Mouse (Mus musculus) gastrocnemius, adult 18-20 months (tissue): ENCODE results near the gene Zfp109. TPM values are rescaled to one million over a fixed set of nuclear protein-coding genes. Genes with fewer than 3 reads are reported as not detected.
"Not testable (repeated sequence)": the region's sequence is repeated elsewhere in the genome, so short reads cannot be mapped to it uniquely, and the experiment has no call there.

ENCODE experiments used
- DNase-seq: peaks from one replicate; pipeline ENCODE4 v3.0.0; 2021; ENCODE audit warnings: low spot score
- long read RNA-seq, 2 experiments: library from polyadenylated mRNA; stranded (forward); transcript quantifications; one replicate each; pipeline ENCODE4 v2.0.0; 2021
- total RNA-seq, 2 experiments: library from RNA; stranded (reverse); gene quantifications; 2 replicates each; pipeline ENCODE4 v1.2.3; 2021

Zfp109 gene
- 1 to 10 TPM; 2.4 to 2.6 TPM for total RNA-seq
- long read RNA-seq, experiment 1, partial matches to known transcripts = 0 of 2 reads
- long read RNA-seq, experiment 1, other reads (novel, unspliced or antisense) = 1 of 2 reads
- long read RNA-seq, experiment 2 = 0 reads

DNA sequence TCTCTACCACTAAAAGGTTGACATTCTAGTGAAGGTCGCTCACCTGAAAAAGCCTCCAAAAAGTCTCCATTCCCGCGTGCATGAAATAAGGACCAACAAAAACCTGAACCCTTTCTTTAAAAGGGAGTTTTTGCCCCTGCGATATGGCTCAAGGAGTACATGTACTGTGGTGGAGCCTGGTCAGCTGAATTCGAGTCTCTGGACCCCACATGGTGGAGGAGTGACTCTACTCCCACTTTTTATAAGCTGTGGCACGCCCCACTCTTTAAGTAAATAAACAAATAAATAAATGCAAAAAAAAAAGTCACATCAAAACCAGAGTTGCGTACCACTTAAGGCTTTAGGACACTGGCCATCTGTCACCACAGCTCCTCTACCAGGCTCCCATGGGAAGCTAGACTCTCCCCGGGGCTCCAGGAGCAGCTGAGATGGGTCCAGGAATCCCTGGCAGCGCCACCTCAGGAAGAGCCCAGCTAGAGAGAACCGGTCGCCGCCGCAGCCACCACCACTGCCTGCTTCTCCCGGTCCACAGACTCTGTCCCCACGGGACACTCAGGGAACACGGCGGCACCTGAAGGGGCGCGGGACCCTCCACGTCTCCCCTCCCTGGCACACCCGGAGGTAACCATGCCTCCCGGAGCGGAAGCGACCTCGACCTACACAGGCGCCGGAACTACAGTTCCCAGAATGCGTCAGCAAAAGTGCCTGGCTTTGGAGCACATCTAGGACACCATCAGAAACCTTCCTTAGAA is at the start of gene Zfp109:
Zfp109 (minus strand) TSS at position 521 of the 752 bp plus-strand sequence.
- peak; percentile 59 for DNase-seq

DNA sequence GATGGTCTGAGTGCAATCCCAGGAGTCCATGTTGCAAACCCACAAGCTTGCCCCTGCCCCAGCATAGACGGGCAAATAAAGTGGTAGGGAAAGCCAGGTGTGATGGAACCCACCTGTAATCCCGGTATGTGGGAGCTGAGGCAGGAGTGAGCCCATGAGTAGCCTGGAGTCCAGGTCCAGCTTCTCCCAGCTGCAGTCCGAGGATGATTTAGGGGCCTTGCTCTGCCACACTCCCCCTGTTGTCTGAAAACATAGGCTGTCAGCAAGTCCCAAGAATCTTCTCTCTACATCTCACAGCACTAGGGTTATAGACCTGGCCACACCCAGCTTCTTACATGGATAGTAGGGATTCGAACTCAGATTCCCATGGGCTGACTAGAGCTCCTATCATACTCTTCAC is 49.6 kb upstream of the Zfp109 start:
- DNase-seq = no peak

DNA sequence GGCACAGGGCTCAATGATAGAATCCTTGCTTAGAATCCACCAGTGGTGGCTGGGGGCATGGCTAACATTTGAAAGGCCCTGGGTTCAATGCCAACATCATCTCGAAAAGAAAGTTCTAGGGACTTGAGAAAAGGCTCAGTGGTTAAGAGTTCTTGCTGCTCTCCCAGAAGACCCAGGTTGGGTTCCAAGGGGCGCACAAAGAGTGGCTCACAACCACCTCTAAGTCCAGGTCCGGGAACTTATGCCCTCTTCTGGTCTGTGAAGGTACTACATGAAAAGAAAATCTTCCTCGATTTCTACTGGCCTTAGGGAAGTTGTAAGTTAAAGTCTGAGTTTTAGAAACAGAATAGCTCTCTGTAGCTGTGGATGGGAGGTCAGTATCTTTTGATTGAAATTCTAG is 48.7 kb upstream of the Zfp109 start:
- no peak for DNase-seq

DNA sequence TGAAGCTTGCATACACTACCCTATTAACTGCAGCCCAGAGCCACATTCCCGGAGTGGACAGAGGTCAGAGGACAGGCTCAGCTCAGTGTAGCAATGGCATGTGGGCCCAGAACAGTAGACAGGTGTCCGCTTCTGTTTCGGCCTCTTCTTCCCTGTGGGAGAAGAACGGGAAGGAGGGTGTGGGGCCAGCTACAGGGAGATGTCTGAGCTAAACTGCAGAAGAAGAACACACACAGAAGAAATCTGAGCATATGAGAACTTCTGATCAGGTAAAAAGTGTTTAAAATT is 43.4 kb upstream of the Zfp109 start:
- no peak for DNase-seq

DNA sequence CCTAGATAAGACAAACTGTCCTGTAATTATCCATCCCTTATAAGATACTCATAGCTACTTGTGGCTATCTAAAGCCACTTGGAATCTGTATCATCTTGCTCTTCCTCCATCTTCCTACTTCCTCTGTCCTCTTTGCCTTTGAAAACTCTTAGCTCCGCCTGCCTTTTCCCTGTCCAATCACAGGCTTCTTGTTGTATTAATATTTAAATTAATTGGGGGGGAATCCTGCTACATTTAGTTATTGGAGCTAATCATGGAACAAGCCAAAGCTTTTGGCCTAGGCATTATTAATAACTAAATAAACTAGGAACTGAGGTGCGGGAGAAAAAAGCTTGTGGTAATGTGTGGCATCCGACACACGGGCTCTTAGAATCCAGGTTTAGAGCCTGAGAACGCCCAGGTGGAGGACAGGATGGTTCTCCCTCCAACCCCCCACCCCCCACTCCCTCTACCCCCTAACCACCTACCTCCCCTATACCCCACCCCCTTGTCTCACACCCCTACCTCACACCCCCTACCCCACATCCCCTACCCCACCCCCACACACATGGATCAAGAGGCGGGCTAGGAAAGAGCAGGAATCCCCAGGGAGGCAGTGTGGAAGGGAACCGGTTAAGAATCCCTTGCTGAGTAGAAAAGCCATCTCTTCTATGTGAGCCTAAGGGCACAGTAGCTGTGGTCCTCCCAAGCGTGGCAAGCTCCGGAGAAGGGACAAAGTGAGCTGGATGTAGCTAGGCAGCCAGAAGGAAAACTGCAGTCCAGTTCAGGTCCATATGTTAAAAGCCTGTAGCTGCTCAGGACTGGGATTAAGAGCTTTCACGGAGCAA is 42.9 kb upstream of the Zfp109 start:
- DNase-seq = no peak

DNA sequence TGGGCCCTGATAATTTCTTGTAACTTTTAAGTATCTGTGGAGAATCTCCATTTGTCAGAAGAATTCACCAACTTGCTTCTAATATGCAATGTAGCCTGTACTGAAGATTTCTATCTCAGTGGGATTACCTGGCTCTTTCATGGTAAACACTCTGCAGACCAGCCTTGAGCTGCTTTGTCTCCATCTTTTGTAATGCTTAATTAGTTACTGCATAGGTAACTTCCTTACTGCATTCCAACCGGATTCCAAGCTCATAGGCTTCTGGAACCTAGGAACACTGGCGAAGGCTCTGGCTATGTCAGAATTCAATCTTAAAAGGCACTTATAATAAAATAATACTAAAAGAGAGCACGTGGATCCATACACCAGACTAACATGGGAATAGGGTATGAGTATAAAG is 41.4 kb upstream of the Zfp109 start:
- not testable (repeated sequence) for DNase-seq

DNA sequence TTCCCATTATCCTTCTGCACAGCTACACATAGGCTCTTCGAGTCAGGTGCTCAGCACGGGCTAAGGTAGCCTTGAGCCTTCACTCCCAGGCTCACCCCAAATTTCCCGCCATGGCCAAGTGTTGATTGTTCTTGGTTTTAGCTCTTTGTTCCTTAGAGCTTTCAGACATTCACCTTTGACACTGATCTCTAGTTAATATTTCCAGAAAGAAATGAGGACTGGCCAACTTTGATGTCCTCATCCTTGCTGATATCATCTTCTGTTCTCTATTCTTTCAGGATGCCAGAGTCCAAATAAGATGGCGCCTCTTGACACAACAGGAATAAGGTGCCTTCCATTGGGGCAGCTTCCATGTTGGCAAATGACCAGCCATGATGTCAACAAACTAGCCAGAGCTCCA is 37.1 kb upstream of the Zfp109 start:
- no peak for DNase-seq

DNA sequence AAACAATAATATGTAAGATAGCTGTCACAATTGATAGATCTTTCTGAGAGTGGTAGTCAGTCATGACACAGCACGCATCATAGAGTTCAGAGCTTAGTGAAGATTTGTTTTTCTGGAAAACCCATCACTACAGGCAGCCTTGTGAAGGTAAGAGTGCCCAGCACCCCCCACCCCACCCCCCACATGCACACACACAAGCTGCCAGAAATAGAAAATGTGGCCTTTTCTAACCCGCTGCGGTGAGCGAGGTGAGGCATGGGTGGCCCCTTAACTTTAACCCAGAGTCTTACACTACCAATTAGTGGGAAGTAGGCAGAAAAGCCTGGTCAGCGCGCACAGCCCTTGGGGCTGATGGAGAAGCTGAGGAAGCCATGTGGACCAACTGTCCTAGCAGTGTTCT is 33.8 kb upstream of the Zfp109 start:
- DNase-seq = no peak

DNA sequence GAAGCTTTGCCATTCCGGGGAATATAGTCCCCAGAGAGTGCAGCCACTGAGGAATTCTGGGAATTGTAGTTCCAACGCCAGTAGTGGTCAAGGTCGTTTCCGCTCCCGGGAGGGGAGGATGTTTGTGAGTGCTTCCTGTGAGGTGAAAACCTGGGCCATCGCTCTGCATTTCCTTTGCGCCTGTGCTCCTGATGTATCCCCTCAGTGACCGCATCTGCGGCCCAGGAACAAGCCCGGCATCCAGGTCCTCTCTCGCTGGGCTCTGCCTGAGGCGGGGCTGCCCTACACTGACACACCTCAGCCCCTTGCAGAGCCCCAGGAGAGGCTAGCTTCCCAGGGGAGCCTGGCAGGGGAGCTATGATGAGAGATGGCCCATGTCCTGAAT is 32.9 kb upstream of the Zfp109 start, which contains the start of gene Zfp93:
Zfp93 (plus strand) TSS at position 133 of the 385 bp plus-strand sequence.
- peak; percentile 80 for DNase-seq

DNA sequence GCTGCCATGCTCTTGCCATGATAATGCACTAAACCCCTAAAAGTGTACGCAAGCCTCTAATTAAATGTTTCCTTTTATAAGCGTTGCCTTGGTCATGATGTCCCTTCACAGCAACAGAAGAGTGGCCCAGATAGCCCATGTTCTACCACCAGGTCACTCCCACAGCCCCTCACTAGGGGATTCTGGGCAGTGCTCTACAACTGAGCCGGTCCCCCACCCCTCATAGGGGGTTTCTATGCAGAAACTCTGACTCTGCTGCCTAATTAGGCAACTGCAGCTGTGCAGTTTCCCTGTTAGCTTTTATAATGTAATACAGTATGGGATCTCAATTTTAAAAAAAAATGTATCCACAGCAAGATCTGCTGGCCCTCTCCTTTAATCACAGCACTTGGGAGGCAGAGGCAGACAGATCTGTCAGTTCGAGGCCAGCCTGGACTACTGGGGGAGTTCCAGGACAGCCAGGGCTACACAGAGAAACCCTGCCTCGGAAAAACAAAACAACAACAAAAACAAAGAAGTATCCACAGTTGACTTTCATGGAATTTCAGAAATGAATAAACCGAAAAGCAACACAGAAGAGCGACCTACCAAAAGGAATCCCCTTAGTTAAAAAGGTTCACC is 32.4 kb upstream of the Zfp109 start:
- no peak for DNase-seq

DNA sequence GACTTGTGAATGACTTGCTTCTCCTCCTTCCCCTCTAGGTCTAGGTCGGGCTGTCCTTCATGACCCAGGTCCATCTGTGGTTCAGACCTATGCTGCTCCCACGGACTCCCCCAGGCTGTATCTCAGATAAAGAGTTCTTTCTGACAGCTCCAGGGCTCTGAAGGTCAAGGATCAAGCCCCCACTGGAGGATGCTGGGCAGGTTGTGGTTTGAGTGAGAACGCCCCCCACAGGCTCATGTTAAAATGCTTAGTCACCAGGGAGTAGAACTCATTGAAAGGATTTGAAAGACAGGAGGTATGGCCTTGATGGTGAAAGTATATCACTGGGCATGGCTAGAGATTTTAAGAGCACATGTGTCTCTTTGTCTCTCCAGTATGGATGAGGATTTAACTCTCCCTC is 31.9 kb upstream of the Zfp109 start:
- no peak for DNase-seq

DNA sequence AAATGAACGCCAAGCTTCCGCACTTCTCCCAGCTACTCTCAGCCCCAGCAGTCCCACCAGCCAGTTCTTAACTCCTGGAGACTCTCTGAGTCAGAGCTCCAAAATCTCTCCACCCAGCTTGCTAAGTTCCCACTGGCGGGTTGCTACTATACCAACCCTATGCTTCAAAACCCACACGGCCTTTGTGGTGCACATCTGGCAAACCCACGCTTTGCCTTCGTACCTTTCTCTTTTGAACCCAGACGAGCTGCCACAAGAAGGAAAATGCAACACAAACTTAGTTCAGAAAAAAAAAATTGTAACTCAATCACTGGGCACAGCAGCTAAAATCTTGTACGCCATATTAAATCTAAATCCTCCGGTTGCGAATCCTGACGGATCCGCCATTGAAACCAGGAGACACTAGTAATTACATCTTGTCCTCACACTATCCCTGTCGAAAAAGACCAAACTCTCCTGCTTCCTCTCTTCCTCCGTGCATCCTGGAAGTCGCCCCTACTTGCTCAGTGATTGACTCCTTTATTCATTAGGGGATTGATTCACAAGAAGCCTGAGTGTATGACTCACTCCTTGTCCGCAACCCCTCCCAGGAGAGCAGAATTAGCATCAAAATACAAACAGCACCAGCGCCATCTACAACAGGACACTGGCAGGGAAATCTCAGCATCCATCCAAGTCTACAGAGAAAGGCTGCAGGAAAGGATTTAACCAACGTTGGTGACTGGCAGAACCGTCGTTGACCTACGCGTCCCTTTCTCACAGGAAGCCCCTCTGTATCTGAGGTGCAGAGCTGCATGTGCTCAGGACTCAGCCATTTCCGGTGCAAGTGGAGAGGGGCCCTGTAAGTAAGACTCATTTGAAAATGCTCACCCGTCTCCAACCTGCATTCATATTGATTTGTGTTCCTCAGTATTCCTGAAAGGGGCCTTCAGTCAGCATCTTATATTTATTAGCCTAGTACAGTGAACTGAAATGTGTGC is 31.1 kb upstream of the Zfp109 start:
- DNase-seq = no peak

DNA sequence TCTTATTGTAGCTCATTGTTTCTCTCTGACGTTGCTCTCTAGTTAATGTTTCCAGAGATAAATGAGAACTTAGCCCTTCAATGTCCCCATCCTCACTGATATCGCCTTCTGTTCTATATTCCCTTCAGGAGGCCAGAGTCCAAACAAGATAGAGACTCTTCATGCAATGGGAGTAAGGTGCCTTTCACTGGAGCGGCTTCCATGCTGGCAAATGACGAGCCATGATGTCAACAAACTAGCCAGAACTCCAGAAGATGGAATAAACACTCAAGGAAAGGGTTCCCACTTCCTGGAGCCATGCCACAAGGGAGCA is 22.6 kb upstream of the Zfp109 start:
- DNase-seq = no peak

DNA sequence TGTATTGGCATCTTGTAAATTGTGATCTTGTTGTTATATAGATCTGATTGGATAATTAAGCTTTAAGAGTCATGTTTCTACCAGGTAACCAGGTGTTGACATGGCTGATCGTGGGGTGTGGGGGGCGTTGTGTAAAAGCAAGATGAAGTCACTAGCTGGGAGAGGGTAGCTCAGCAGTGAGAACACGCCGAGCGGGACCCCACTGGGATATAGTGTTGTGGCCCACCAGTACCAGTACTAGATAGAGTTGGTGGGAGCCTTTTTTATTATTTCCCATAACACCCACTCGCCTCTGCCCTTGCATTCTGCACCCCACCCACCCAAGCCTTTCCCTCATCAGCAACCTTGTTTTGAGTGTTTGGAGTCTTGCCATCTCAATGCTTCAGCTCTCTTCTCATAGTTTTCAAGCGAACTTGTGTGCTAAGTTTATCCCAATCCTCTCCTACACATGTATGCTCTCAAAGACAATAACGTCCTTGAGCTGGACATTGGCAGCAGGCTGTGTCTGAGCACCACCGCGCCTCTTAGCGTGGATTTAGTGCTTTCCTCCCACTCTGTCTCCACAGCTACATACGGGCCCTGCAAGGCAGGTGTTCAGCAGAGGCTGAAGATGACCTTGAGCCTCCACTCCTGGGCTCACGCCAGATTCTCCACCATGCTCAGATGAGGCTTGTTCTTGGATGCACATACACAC is 22.1 kb upstream of the Zfp109 start:
- DNase-seq = no peak

DNA sequence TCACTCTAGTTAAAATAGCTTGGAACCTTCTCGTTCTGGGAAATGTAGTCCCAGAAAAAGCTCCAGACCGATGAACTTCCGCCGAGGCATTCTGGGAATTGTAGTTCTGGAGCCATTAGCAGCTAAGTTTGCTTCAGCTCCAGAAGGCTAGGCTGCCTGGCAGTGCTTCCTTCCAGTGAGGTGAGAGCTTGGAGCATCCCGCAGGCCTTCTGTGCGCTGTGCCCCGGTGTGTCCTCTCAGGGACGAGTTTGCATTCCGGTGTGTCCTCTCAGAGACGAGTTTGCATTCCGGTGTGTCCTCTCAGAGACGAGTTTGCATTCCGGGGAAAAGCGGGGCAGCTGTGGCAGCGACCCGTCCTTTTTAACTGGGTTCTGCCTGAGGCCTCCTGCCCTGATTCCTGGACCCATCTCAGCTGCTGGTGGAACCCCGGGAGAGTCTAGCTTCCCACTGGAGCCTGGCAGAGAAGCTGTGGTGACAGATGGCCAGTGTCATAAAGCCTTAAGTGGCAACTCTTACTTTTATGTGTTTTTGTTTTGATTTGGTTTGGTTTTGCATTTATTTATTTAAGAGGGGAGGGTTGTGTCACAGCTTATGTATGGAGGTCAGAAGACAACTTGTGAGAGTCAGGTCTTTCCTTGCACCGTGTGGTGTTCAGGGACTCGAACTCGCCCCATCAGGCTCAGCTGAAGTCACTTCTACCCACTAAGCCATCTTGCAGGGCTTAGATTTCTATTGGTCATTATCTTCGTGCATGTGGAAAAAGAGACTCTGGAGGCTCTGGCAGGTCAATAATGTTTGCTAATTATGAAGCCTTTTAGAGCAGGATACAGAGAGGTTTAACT is 17.5 kb upstream of the Zfp109 start, which contains the start of gene Zfp108:
Zfp108 (plus strand) TSS at position 162 of the 842 bp plus-strand sequence.
- DNase-seq = peak; percentile 91

DNA sequence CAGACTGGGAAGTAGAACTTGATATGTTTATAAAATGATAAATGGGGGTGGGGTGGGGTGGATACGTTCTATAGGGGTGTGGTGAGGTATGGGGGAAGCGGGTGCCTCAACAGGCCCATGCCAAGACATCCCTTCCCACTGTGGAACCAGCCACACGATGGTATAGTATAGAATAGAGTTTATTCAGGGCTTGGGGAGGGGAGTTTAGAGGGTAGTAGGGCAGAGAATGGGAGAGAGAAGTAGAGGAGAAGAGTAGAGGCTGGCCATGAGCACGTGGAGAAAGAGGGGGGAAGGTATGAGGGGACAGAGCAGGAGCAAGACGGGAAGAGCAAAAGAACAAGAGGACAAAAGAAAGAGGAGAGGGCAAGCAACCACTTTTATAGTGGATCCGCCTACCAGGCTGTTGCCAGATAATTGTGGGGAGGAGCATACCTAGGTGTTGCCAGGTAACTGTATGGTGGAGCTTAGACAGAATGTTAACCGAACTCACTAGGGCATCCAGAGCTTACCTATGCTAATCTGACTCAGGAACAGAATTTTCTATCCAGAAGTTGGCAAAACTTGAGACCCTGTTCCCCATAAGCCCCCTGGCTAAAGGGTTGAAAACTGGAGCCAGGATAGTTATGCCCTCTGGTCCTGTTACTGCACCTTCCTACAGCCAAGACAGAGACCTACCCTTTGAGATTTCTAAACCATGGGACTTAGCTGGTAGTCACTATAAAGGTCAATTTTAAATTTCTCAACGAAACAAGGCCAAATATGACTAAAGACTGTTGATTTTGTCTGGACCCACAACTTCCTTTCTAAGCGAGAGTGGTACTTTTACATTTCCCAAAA is 16.6 kb upstream of the Zfp109 start:
- DNase-seq = no peak

DNA sequence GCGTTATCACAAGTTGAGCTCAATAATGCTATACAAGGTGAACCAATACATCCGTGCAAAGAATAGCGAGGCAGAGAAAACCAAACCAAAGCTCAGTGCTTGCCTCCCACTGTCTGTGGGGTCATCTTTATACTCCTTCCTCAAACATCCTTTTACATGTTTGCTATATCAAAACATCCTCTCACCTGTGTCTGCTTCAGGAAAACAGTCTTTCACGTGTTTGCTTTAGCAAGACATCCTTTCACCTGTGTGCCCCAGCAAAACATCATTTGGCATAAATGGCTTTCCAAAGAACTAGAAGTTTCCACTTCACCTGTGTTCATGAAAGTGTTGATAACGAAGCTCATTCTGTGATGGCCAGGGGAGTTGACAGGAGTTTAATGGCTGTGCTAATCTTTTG is 26.0 kb downstream of the Zfp109 start, which contains the start of gene Zfp111:
Zfp111 (minus strand) TSS at position 101 of the 400 bp plus-strand sequence.
- DNase-seq = no peak

DNA sequence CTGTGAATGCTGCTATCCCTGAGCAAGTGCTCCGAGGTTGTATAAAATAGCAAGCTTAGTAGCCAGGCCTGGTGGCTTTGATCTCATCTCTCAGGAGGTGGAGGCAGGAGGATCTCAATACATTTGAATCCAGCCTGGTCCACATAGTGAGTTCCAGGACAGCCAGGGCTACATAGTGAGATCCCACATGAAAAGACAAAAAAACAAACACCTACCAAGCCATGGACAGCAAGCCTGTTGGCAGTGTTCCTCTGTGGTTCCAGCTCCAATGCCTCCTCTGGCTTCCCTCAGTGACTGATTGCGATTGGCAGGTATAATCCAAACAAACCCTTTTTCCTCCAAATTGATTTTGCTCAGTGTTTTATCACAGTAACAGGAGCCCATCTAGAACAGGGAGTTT is 27.1 kb downstream of the Zfp109 start:
- no peak for DNase-seq
